Mouse (Mus musculus) hindbrain, postnatal 0 days (tissue): ENCODE measurements around the gene Ptprcap. TPM values are rescaled to one million over a fixed set of nuclear protein-coding genes. Genes with fewer than 3 reads are reported as not detected.

Source experiments
- ATAC-seq: fragments of 200-750 bp; cut with Nextera tagmentation; 2 replicates; pipeline ENCODE4 v1.8.0; 2017; ENCODE audit warnings: mild to moderate bottlenecking, moderate TSS enrichment, moderate library complexity
- DNase-seq: peaks from one replicate; pipeline ENCODE4 v3.0.0-alpha.2; 2015; ENCODE audit warnings: low spot score
- H3K27ac ChIP-seq: fragments of 300-500 bp; sonication (generic); 2 replicates; pipeline ENCODE4 v1.5.1; 2014; ENCODE audit warnings: mild to moderate bottlenecking
- H3K27me3 ChIP-seq: fragments of 300-500 bp; sonication (generic); 2 replicates; pipeline ENCODE4 v1.6.1; 2014; ENCODE audit warnings: low read length, mixed read lengths; ENCODE audit not compliant: insufficient read depth
- H3K36me3 ChIP-seq: fragments of 300-500 bp; sonication (generic); 2 replicates; pipeline ENCODE4 v1.6.1; 2014; ENCODE audit warnings: low read length, mixed read lengths; ENCODE audit not compliant: insufficient read depth
- H3K4me1 ChIP-seq: fragments of 300-500 bp; sonication (generic); 2 replicates; pipeline ENCODE4 v1.6.1; 2014; ENCODE audit warnings: antibody characterized with exemption, low read length, mixed read lengths; ENCODE audit not compliant: insufficient read depth
- H3K4me2 ChIP-seq: fragments of 300-500 bp; sonication (generic); 2 replicates; pipeline ENCODE4 v1.6.1; 2014; ENCODE audit warnings: low read depth, mild to moderate bottlenecking, low read length, moderate library complexity, mixed read lengths
- H3K4me3 ChIP-seq: fragments of 300-500 bp; sonication (generic); 2 replicates; pipeline ENCODE4 v1.5.1; 2014; ENCODE audit warnings: low read length
- H3K9ac ChIP-seq: fragments of 300-500 bp; sonication (generic); replicated peaks from 2 replicates; pipeline ENCODE4 v1.6.1; 2014; ENCODE audit warnings: mild to moderate bottlenecking, low read length, moderate library complexity, mixed read lengths
- H3K9me3 ChIP-seq: fragments of 300-500 bp; sonication (generic); 2 replicates; pipeline ENCODE4 v1.6.1; 2016; ENCODE audit warnings: low read length, mixed read lengths
- CTCF ChIP-seq: IDR thresholded peaks from 2 replicates; pipeline ENCODE4 v1.5.1; 2016; ENCODE audit warnings: antibody characterized with exemption, control low read depth, low read depth
- WGBS: fragments of 180-500 bp; shearing (Covaris S2); extraction: QIAGEN DNeasy Blood & Tissue Kit; methylation state at CpG from one replicate; pipeline ENCODE4 v1.1.7; 2014; 5-methylcytosine and 5-hydroxymethylcytosine counted together
- polyA plus RNA-seq: library from polyadenylated mRNA; unstranded; fragments of >200 nt; fragmentation: Nextera tagmentation; extraction: Ambion mirVana; gene quantifications from 2 replicates; pipeline ENCODE4 v1.2.1, GENCODE M21; 2015
- total RNA-seq: library from RNA; depleted of rRNA; stranded (reverse); fragments of >200 nt; gene quantifications from 2 replicates; pipeline ENCODE4 v1.2.3, GENCODE M21; 2014

Gene Ptprcap
- total and polyA plus RNA-seq, 2 experiments from 2014 or later, result 0.44 to 1.0 TPM

DNA sequence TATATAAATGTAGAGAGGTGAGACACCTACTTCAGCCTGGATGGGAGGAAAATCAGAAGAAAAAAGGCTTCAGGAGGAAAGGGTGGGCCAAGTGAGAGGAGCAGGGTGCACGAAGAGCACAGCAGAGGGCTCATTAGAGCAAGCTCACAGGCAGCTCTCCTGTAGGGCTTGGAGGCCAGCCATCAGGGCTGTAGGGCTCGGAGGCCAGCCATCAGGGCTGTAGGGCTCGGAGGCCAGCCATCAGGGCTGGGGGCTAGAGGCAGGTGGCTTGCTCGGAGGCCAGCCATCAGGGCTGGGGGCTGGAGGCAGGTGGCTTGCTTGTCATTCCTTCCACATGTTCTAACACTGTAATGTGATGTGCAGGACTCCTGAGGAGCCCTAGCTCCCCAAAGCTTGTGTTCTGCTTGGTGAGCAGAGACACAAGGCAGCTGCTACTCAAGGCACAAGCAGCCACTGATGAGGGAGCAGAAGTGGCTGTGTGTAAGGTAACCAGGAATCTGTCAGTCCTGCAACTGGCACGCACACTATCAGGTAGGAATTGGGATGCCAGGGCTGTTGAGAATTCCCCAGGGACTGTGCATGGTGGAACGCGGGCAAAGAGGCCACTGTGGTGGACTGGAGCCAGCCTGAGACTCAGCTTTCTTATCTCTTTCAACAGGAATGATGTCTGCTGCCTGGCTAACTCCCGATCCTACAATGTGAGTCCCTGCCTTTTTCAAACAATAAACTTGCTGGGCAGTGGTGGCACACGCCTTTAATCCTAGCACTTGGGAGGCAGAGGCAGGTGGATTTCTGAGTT, 13.5 kb downstream of the Ptprcap start:
- H3K9ac ChIP-seq, result no peak overlapping the region
- DNase-seq (no peak), ATAC-seq (no peak)
- H3K4me1 ChIP-seq, result peaks cover 14% of the 10 kb centered on the region
- WGBS, result 62% methylated on average over 9 of the region's 9 CpGs
- TF ChIP-seq CTCF, result no peak
- H3K36me3 ChIP-seq, result no peaks in the 10 kb centered on the region
- H3K4me3 ChIP-seq, result no peak overlapping the region
- H3K27me3 ChIP-seq, result no peaks in the 10 kb centered on the region
- no peak overlapping the region for H3K27ac ChIP-seq
- H3K9me3 ChIP-seq, result no peaks in the 10 kb centered on the region
- H3K4me2 ChIP-seq, result no peak overlapping the region

GRCm38 (mm10) chr19:4169378-4169784, 16.0 kb downstream of the Ptprcap start:
- peak; percentile 99 for DNase-seq
- TF ChIP-seq CTCF, result peak; percentile 85
- WGBS, result under 1% methylated on average over 41 of the region's 43 CpGs
- peak overlapping the region; percentile 44 for H3K4me3 ChIP-seq
- H3K9ac ChIP-seq, result peak overlapping the region; percentile 78
- peaks cover 7% of the 10 kb centered on the region for H3K4me1 ChIP-seq
- H3K4me2 ChIP-seq, result peak overlapping the region; percentile 85
- peak; percentile 97 for ATAC-seq
- H3K36me3 ChIP-seq, result no peaks in the 10 kb centered on the region
- peak overlapping the region; percentile 92 for H3K27ac ChIP-seq
- no peaks in the 10 kb centered on the region for H3K27me3 ChIP-seq
- H3K9me3 ChIP-seq, result no peaks in the 10 kb centered on the region

- Histone ChIP-seq H3K36me3 (no peaks in the 10 kb centered on the region), H3K4me1 (peaks cover 7% of the 10 kb centered on the region), H3K4me2 (peak overlapping the region; percentile 85), H3K4me3 (peak overlapping the region; percentile 44), H3K27ac (peak overlapping the region; percentile 92), H3K9ac (peak overlapping the region; percentile 78), H3K9me3 (no peaks in the 10 kb centered on the region), H3K27me3 (no peaks in the 10 kb centered on the region)
- DNase-seq, result no peak
- 4% methylated on average over 27 of the region's 27 CpGs for WGBS
- no peak for TF ChIP-seq CTCF
- peak; percentile 39 for ATAC-seq
These were observed 16.4 kb downstream of the Ptprcap start for GRCm38 (mm10) chr19:4169810-4170209.

DNA sequence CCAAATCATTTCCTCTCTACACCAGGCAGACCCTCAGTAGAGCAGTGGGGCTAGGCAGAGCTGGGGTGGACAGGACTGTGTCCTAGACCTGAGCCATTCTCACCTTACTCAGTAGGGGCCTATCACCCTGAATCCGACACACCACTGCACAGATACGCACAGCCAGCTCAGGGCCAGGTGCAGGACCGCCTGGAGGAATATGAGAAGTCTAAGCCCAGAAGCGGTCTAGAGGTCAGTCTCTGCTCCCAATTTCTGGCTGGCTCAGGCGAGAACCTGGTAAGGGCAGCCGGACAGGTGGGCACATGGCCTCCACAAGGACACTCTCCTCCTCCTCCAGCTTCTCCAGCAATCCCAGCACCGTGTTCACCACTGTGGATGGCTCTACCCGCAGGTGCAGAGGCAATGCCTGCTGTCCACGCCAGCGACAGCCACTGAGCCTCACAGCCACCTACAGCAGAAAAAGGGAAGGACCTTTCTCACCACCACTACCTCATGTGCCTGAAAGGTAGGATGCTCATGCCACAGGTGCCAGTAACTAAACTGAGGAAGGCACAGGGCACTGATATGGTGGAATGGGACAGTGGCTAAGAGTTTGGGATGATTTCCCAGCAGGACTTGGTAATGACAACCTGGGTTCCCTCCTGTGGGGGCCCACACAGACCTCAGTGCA, 17.5 kb downstream of the Ptprcap start:
- ATAC-seq, result no peak
- no peaks in the 10 kb centered on the region for H3K27me3 ChIP-seq
- WGBS, result 93% methylated on average over 10 of the region's 10 CpGs
- no peaks in the 10 kb centered on the region for H3K9me3 ChIP-seq
- no peak overlapping the region for H3K4me2 ChIP-seq
- no peak overlapping the region for H3K9ac ChIP-seq
- no peak overlapping the region for H3K27ac ChIP-seq
- H3K4me3 ChIP-seq, result no peak overlapping the region
- DNase-seq, result no peak
- no peaks in the 10 kb centered on the region for H3K36me3 ChIP-seq
- H3K4me1 ChIP-seq, result peaks cover 14% of the 10 kb centered on the region
- TF ChIP-seq CTCF, result no peak

DNA sequence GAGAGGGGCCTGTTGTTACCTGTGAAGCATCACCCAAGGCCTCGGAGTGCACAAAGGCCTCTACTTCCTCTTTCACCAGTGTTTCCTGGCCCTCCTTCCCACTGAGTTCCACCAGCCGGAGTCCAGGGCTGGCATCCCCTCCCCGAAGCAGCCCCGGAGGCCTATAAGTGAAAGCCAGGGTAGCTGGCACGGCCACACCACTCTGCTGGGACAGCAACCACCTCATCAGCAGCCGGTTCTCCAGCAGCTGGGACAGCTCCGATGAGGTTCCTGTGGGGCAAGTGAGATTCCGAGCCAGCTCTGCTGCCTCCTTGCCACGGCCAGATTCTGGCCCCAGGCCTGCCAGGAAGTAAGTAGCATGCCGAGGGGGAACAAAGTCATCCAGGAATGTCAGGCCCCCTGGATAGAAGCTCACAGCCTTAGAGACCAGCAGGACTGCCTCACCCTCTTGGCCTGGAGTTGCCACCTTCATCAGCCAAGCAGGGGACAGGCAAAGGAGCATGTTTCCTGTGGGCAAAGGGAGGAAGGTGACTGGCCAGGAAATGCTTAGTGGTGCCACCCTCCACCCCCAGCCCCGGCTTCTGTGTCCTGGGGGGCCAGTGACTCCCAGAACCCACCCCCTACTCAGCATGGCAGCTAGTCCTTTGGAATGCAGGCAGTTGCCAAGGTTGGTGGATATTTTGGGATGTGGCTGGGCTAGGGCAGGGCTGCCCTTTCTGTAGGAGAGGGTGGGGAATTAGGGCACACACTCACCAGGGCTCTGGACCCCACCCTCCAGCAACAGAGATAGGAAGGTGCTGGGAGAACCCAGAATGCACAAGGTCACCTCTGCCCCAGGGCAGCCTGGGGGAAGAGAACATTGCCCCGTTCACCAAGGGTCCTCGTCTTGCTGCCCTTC, 18.2 kb downstream of the Ptprcap start:
- Histone ChIP-seq H3K9ac (no peak overlapping the region), H3K36me3 (no peaks in the 10 kb centered on the region), H3K27me3 (no peaks in the 10 kb centered on the region), H3K27ac (no peak overlapping the region), H3K4me2 (no peak overlapping the region), H3K9me3 (no peaks in the 10 kb centered on the region), H3K4me1 (peaks cover 16% of the 10 kb centered on the region), H3K4me3 (no peak overlapping the region)
- TF ChIP-seq CTCF, result no peak
- no peak for ATAC-seq
- WGBS, result 47% methylated on average over 13 of the region's 13 CpGs
- no peak for DNase-seq

DNA sequence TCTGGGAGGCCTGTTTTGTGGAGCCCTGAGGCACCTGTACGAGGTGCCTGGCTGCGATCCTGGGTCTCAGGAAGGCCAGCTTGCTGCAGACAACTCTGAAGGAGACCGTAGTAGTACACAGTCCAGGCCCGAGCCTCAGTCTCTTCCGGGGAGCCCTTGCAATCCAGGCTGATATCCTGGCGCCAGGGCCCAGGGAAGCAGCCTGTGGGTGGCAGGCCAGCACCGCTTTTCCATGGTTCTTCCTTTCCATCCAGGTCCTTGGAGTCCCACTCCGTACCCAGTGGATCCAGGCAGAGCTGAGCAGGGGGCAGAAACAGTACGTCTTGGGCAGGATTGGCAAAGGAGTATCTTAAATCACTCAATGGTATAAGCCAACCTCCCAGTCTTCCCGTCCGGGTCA, 19.5 kb downstream of the Ptprcap start:
- no peak for DNase-seq

More for the DNA sequence above, 19.5 kb downstream of the Ptprcap start:
- no peaks in the 10 kb centered on the region for H3K9me3 ChIP-seq
- peaks cover 16% of the 10 kb centered on the region for H3K4me1 ChIP-seq
- no peak overlapping the region for H3K9ac ChIP-seq
- no peak overlapping the region for H3K27ac ChIP-seq
- ATAC-seq, result no peak
- WGBS, result 62% methylated on average over 11 of the region's 11 CpGs
- no peak overlapping the region for H3K4me3 ChIP-seq
- no peaks in the 10 kb centered on the region for H3K27me3 ChIP-seq
- no peak for TF ChIP-seq CTCF
- no peak overlapping the region for H3K4me2 ChIP-seq
- H3K36me3 ChIP-seq, result no peaks in the 10 kb centered on the region
